Mouse (Mus musculus) kidney, embryonic 14.5 days (tissue): ENCODE data around the gene Ttc7. TPM values are rescaled to one million over a fixed set of nuclear protein-coding genes. Genes with fewer than 3 reads are reported as not detected.

ENCODE experiments used
- ATAC-seq: fragments of 200-750 bp; cut with Nextera tagmentation; 2 replicates; pipeline ENCODE4 v1.8.0; 2017; ENCODE audit warnings: moderate number of reproducible peaks, mild to moderate bottlenecking, moderate TSS enrichment, moderate library complexity; ENCODE audit not compliant: low FRiP score, low TSS enrichment
- H3K27ac ChIP-seq: fragments of 300-500 bp; sonication (generic); 2 replicates; pipeline ENCODE4 v1.5.1; 2014; ENCODE audit warnings: low read depth, mild to moderate bottlenecking, low read length, moderate library complexity, mixed read lengths
- H3K27me3 ChIP-seq: fragments of 300-500 bp; sonication (generic); 2 replicates; pipeline ENCODE4 v1.6.1; 2014; ENCODE audit warnings: mild to moderate bottlenecking, low read length; ENCODE audit not compliant: control insufficient read depth, insufficient read depth
- H3K36me3 ChIP-seq: fragments of 300-500 bp; sonication (generic); 2 replicates; pipeline ENCODE4 v1.6.1; 2014; ENCODE audit warnings: low read length, mixed read lengths; ENCODE audit not compliant: control insufficient read depth, insufficient read depth
- H3K4me1 ChIP-seq: fragments of 300-500 bp; sonication (generic); 2 replicates; pipeline ENCODE4 v1.6.1; 2014; ENCODE audit warnings: low read length, mixed read lengths; ENCODE audit not compliant: control insufficient read depth, insufficient read depth
- H3K4me2 ChIP-seq: fragments of 300-500 bp; sonication (generic); replicated peaks from 2 replicates; pipeline ENCODE4 v1.6.1; 2014; ENCODE audit warnings: low read depth, mild to moderate bottlenecking, low read length
- H3K4me3 ChIP-seq: fragments of 300-500 bp; sonication (generic); 2 replicates; pipeline ENCODE4 v1.5.1; 2014; ENCODE audit warnings: mild to moderate bottlenecking, low read length
- H3K9ac ChIP-seq: fragments of 300-500 bp; sonication (generic); 2 replicates; pipeline ENCODE4 v1.6.1; 2014; ENCODE audit warnings: low read depth, mild to moderate bottlenecking, low read length, moderate library complexity
- H3K9me3 ChIP-seq: fragments of 300-500 bp; sonication (generic); 2 replicates; pipeline ENCODE4 v1.6.1; 2016; ENCODE audit warnings: low read length; ENCODE audit not compliant: control insufficient read depth
- WGBS: fragments of 180-500 bp; shearing (Covaris S2); extraction: QIAGEN DNeasy Blood & Tissue Kit; methylation state at CpG from one replicate; pipeline ENCODE4 v1.1.7; 2014; 5-methylcytosine and 5-hydroxymethylcytosine counted together
- polyA plus RNA-seq: library from polyadenylated mRNA; unstranded; fragments of >200 nt; fragmentation: Nextera tagmentation; extraction: Ambion mirVana; gene quantifications from 2 replicates; pipeline ENCODE4 v1.2.1, GENCODE M21; 2014

Gene Ttc7
- polyA plus RNA-seq, 1 experiment from 2014 or later = 4.0 TPM

DNA sequence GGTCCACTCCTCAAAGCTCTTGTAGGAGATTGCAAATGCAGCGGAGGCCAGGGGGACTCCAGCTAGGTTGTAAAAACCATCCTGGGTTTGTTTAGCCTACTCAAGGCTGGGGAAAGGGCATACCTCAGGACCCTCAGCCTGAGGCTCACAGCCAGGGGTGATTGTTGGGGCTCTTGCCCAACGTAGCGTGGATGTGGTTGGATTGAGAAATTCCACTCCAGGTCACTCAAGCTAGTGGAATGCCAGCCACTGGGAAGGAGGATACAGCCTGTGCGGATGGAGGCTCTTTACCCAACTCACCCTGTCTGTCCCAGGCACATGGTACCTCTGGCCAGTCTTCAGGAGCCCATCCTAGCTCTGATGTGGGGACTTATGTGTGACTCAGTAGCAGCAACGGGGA is 73.6 kb downstream of the Ttc7 start:
- Histone ChIP-seq H3K27me3 (no peaks in the 10 kb centered on the region), H3K4me1 (peaks cover 22% of the 10 kb centered on the region), H3K9me3 (no peaks in the 10 kb centered on the region), H3K36me3 (no peaks in the 10 kb centered on the region), H3K4me2 (no peak overlapping the region), H3K27ac (no peak overlapping the region), H3K4me3 (no peak overlapping the region), H3K9ac (no peak overlapping the region)
- 82% methylated on average over 5 of the region's 5 CpGs for WGBS
- ATAC-seq = no peak

DNA sequence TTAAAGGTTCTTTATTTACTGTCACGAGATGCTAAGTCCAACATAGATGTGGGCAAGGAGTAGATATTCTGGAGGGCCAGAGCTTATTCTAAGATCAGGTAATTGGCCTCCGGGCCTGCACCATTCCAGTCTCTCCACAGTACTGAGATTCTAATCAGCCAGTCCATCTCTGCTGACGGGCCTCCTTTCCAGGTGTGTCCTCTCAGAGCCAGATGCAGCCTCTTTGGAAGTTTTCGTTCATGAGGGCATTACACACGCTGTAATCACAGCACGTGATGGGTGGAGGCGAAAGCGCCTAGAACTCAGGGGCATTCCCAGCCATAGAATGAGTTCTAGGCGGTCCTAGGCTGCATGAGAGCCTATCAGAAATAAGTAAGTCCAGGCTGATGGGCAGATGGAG is 74.8 kb downstream of the Ttc7 start:
- Histone ChIP-seq H3K27me3 (no peaks in the 10 kb centered on the region), H3K4me3 (no peak overlapping the region), H3K9me3 (no peaks in the 10 kb centered on the region), H3K4me1 (peaks cover 9% of the 10 kb centered on the region), H3K9ac (no peak overlapping the region), H3K4me2 (no peak overlapping the region), H3K36me3 (no peaks in the 10 kb centered on the region), H3K27ac (no peak overlapping the region)
- no peak for ATAC-seq
- 70% methylated on average over 9 of the region's 9 CpGs for WGBS

DNA sequence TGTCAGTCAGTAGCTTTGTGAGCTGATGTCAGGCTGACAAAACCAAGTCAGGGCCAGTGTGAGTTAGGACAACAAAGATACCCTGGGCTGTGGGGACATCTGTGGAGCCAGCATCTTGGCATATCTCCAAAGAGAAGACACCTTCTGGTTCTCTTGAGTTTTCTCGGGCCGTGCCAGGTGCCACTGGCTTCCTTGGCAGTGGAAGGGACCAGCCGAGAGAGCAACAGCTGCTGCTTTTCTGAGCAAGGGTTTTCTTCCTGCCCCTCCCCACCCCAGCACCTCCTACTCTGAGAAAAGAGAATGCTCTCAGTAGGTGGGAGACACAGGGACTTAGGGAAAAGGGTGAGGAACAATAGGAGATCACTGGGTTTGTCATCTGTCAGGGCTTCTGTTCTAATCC is 78.4 kb downstream of the Ttc7 start:
- WGBS = 66% methylated on average over 3 of the region's 3 CpGs
- ATAC-seq = no peak
- H3K4me2 ChIP-seq = no peak overlapping the region
- H3K36me3 ChIP-seq = no peaks in the 10 kb centered on the region
- H3K4me1 ChIP-seq = no peaks in the 10 kb centered on the region
- H3K9ac ChIP-seq = no peak overlapping the region
- no peak overlapping the region for H3K27ac ChIP-seq
- H3K27me3 ChIP-seq = no peaks in the 10 kb centered on the region
- H3K9me3 ChIP-seq = no peaks in the 10 kb centered on the region
- H3K4me3 ChIP-seq = no peak overlapping the region

DNA sequence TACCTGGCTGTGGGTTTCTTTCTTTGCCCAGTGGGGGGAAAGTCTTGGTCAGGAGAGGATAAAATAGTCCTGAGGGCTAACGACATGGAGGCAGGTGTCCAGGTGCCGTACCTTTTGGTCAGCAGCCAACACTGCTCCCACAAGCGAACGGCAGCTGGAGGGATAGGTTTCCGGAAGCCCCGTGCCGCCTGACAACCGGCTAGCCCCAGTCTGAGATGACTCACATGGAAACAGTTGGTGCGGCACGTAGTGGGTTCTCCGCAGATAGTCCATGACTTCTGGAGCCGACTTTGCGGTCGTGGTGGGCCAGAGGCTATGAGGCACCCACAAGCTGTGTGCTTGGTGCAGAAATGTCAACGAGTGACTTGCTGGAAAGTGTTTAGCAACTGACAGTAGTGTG is 81.4 kb downstream of the Ttc7 start:
- H3K27me3 ChIP-seq = no peaks in the 10 kb centered on the region

DNA sequence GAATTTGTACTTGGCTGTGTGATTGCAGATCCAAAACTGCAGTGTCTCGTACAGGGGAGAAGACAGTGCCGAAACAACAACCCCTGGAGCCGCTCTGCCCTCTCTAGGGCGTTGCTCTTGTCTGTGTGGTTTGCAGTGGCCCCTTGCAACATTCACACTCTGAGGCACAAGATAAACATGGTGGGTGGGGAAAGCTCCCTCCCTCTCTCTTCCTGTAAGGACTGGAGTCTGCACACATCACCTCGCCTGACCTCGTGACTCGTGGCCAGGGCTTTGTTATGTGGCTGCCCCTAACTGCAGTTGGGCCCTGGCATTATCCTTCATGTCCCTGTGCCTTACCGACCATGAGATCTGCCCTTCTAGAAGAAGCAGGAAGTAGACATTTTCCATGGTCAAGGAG is 82.6 kb downstream of the Ttc7 start:
- H3K9ac ChIP-seq = peak overlapping the region; percentile 23; the same call in 1 of the 2 replicates
- no peaks in the 10 kb centered on the region for H3K36me3 ChIP-seq
- no peak for ATAC-seq
- H3K27me3 ChIP-seq = no peaks in the 10 kb centered on the region
- H3K27ac ChIP-seq = no peak overlapping the region
- H3K9me3 ChIP-seq = no peaks in the 10 kb centered on the region
- no peak overlapping the region for H3K4me3 ChIP-seq
- 49% methylated on average over 8 of the region's 8 CpGs for WGBS
- H3K4me1 ChIP-seq = peaks cover 18% of the 10 kb centered on the region
- no peak overlapping the region for H3K4me2 ChIP-seq

More for the DNA sequence above, 81.4 kb downstream of the Ttc7 start:
- Histone ChIP-seq H3K4me2 (no peak overlapping the region), H3K4me3 (no peak overlapping the region), H3K9ac (no peak overlapping the region), H3K36me3 (no peaks in the 10 kb centered on the region), H3K27ac (no peak overlapping the region), H3K9me3 (no peaks in the 10 kb centered on the region), H3K4me1 (peaks cover 15% of the 10 kb centered on the region)
- 82% methylated on average over 15 of the region's 15 CpGs for WGBS
- ATAC-seq = no peak

DNA sequence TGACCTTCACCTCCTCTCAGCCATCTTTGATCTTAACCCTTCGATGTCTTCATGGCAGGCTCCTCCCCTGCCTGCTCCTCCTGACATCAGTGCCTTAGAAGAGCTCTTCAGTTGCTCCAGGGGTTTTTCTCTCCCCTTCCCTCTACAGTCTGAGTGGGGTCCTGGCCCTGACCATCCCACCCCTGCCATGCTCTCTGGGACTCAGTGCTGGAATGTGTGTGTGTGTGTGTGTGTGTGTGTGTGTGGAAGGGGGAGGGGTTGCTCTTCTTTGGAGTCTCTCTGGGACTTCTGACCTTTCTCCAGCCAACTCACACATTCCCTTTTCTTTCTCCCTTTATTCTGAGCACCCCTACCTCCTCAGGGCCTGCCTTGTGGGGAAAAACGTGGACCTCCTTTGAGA is 83.8 kb downstream of the Ttc7 start:
- Histone ChIP-seq H3K4me3 (no peak overlapping the region), H3K27ac (no peak overlapping the region), H3K9me3 (no peaks in the 10 kb centered on the region), H3K9ac (no peak overlapping the region), H3K27me3 (no peaks in the 10 kb centered on the region), H3K36me3 (no peaks in the 10 kb centered on the region), H3K4me2 (no peak overlapping the region), H3K4me1 (peaks cover 18% of the 10 kb centered on the region)
- WGBS = 7% methylated on average over 2 of the region's 2 CpGs
- 0 out of 2 replicates have a peak, but pooled peaks have one; percentile 30 for ATAC-seq

DNA sequence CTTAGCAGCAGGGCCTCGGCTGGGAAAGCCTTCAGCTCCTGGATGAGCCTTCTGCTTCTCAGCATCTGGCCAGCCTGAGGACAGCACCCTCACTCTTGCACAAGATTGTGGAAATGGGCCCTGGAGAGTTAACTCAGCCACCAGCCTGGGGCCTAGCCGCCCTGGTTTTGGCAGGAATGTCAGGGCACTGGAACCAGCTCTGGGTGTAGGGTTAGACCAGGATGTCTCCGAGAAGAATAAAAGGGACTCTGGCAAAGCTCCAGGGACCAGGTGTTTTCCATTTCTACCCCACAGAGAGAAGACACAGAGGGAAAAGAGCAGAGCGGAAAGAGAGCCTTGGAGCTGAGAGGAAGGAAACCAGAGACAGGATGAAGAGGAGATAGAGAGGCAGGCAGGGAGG is 84.5 kb downstream of the Ttc7 start:
- Histone ChIP-seq H3K4me3 (no peak overlapping the region), H3K9me3 (no peaks in the 10 kb centered on the region), H3K4me1 (peaks cover 18% of the 10 kb centered on the region), H3K27me3 (no peaks in the 10 kb centered on the region), H3K4me2 (no peak overlapping the region), H3K27ac (no peak overlapping the region; the same call in 1 of the 2 replicates), H3K9ac (no peak overlapping the region), H3K36me3 (no peaks in the 10 kb centered on the region)
- 30% methylated on average over 4 of the region's 4 CpGs for WGBS
- ATAC-seq = no peak

DNA sequence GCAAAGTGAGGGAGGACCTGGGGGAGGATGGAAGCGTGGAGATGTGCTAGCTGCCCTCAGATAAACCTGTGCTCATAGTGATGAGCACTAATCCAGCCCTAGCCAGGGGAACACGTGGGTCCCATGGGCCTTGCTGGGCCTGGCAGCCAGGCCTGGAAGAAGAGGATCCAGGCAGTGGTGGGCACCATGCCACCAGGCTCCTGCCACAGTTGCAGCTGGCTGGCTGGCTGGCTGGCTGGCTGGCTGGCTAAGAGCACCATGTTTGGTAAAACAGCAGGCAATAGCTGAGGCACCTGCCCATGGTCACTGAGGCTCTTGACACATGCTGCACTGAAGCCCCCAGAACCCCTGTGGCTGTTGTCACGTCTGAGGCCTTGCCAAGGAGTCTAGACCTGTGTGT is 85.0 kb downstream of the Ttc7 start:
- ATAC-seq = no peak
- H3K9ac ChIP-seq = no peak overlapping the region
- no peaks in the 10 kb centered on the region for H3K27me3 ChIP-seq
- H3K9me3 ChIP-seq = no peaks in the 10 kb centered on the region
- H3K4me3 ChIP-seq = no peak overlapping the region
- H3K36me3 ChIP-seq = no peaks in the 10 kb centered on the region
- H3K4me1 ChIP-seq = peaks cover 18% of the 10 kb centered on the region
- no peak overlapping the region; the same call in 1 of the 2 replicates for H3K27ac ChIP-seq
- 33% methylated on average over 3 of the region's 3 CpGs for WGBS
- H3K4me2 ChIP-seq = no peak overlapping the region

DNA sequence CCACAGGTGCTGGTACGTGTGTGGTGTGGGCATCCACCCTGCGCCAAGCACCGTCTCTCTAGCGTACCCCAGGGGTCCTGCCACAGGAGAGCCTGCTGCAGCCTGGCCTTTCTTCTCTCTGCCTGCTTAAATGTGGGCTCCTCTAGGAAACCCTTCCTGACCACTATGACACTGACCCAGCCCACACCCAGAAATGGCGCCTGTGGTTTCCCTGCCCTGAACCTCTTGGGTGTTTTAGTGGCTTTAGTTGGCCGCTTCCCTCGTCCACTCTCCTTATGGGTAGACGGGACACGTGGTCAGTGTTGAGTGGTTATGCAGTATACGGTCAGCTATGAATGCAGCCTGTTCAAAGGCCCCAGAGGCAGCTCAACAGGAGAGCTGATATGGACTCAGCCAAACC is 85.8 kb downstream of the Ttc7 start:
- 69% methylated on average over 10 of the region's 10 CpGs for WGBS
- Histone ChIP-seq H3K36me3 (no peaks in the 10 kb centered on the region), H3K9ac (no peak overlapping the region), H3K27ac (no peak overlapping the region), H3K4me1 (peaks cover 18% of the 10 kb centered on the region), H3K4me2 (no peak overlapping the region), H3K27me3 (no peaks in the 10 kb centered on the region), H3K9me3 (no peaks in the 10 kb centered on the region), H3K4me3 (no peak overlapping the region)
- ATAC-seq = no peak
